8 mouse cellular contexts compared by ENCODE assay signal in genomic region chr11:18871170-18872081, GRCm38 (mm10).
A peak's percentile ranks its signal among the peaks of the same experiment; 100 is the strongest.
DNase-seq lines count a peak whose midpoint lies in the region; ATAC-seq and TF ChIP-seq lines count a peak whose summit lies in the region.

No protein-coding gene starts in this region.

- H3K9me3 ChIP-seq in embryonic facial prominence, embryonic 10.5 days, result no peaks in the 10 kb centered on the region
- no peaks in the 10 kb centered on the region for H3K9me3 ChIP-seq in hindbrain, embryonic 11.5 days (ENCODE audit: control insufficient read depth, low read length)
- no peaks in the 10 kb centered on the region for H3K9me3 ChIP-seq in liver, embryonic 14.5 days (ENCODE audit: control insufficient read depth, low read length)

- no peak for TF ChIP-seq EP300 in liver, embryonic 14.5 days (IDR thresholded peaks at IDR 0.05; ENCODE audit: low read depth)

- H3K27me3 ChIP-seq in embryonic facial prominence, embryonic 10.5 days (replicated peaks; ENCODE audit: low read depth, poor library complexity, severe bottlenecking), result peaks cover 88% of the 10 kb centered on the region
- no peaks in the 10 kb centered on the region; the same call in 1 of the 2 replicates for H3K27me3 ChIP-seq in hindbrain, embryonic 11.5 days (ENCODE audit: control insufficient read depth, insufficient read depth, low read length)
- peaks cover 65% of the 10 kb centered on the region for H3K27me3 ChIP-seq in liver, embryonic 14.5 days (ENCODE audit: control insufficient read depth, insufficient read depth, low read length)

- H3K9ac ChIP-seq in hindbrain, embryonic 11.5 days (ENCODE audit: low read depth, low read length), result peak overlapping the region; percentile 85
- H3K9ac ChIP-seq in liver, embryonic 14.5 days (replicated peaks), result no peak overlapping the region

- no peaks in the 10 kb centered on the region for H3K36me3 ChIP-seq in embryonic facial prominence, embryonic 10.5 days (replicated peaks)
- no peaks in the 10 kb centered on the region for H3K36me3 ChIP-seq in hindbrain, embryonic 11.5 days (ENCODE audit: control insufficient read depth, insufficient read depth, low read length)
- H3K36me3 ChIP-seq in liver, embryonic 14.5 days (replicated peaks; ENCODE audit: control insufficient read depth, insufficient read depth, low read depth), result no peaks in the 10 kb centered on the region

- H3K4me1 ChIP-seq in embryonic facial prominence, embryonic 10.5 days, result peaks cover 51% of the 10 kb centered on the region
- H3K4me1 ChIP-seq in hindbrain, embryonic 11.5 days (replicated peaks; ENCODE audit: control insufficient read depth, insufficient read depth, low read length), result peaks cover 15% of the 10 kb centered on the region
- no peaks in the 10 kb centered on the region for H3K4me1 ChIP-seq in liver, embryonic 14.5 days (replicated peaks; ENCODE audit: control insufficient read depth in 2 of 2, insufficient read depth in 2 of 2, low read length in 1 of 2)
- peaks cover 15% of the 10 kb centered on the region for H3K4me1 ChIP-seq in olfactory bulb, adult 2 months (ENCODE audit: control insufficient read depth, insufficient read depth, low read length)

- H3K4me3 ChIP-seq in embryonic facial prominence, embryonic 10.5 days, result peak overlapping the region; percentile 60
- peak overlapping the region; percentile 47 for H3K4me3 ChIP-seq in hindbrain, embryonic 11.5 days (ENCODE audit: low read depth, low read length)
- peak overlapping the region; percentile 11 to 27; a peak in 3 of 4 replicates for H3K4me3 ChIP-seq in liver, embryonic 14.5 days (ENCODE audit: insufficient read depth in 1 of 2, low read depth in 2 of 2, low read length in 2 of 2)
- peak overlapping the region; percentile 37 for H3K4me3 ChIP-seq in olfactory bulb, adult 2 months (ENCODE audit: insufficient read depth, low read depth, low read length)

- H3K27ac ChIP-seq in embryonic facial prominence, embryonic 10.5 days (replicated peaks), result peak overlapping the region; percentile 88
- H3K27ac ChIP-seq in hindbrain, embryonic 11.5 days (ENCODE audit: low read depth, low read length), result peak overlapping the region; percentile 93
- no peak overlapping the region for H3K27ac ChIP-seq in liver, embryonic 14.5 days
- peak overlapping the region; percentile 9 for H3K27ac ChIP-seq in olfactory bulb, adult 2 months (ENCODE audit: insufficient read depth, low read depth, low read length)

- no peak for TF ChIP-seq CTCF in liver, embryonic 14.5 days (IDR thresholded peaks at IDR 0.05; ENCODE audit: low read depth)
- no peak for TF ChIP-seq CTCF in olfactory bulb, adult 2 months (IDR thresholded peaks at IDR 0.05; ENCODE audit: insufficient read depth, low read depth, low read length)

- DNase-seq in B cell, adult 2 months, result peak; percentile 13 to 31
- peak; percentile 73 to 91 for DNase-seq in adrenal gland, adult (ENCODE audit: inconsistent age in 2 of 2, low spot score in 1 of 2)
- DNase-seq in embryonic facial prominence, embryonic 10.5 days (ENCODE audit: low spot score), result peak; percentile 71
- DNase-seq in hindbrain, embryonic 11.5 days (ENCODE audit: low spot score), result peak; percentile 73
- DNase-seq in liver, embryonic 14.5 days (ENCODE audit: low read depth in 3 of 3, low spot score in 3 of 3), result no peak
- DNase-seq in c-Kit-positive CD71-positive TER-119-positive erythroid progenitor cells, embryonic 14.5 days (ENCODE audit: low spot score), result no peak
- no peak for DNase-seq in spleen, postnatal 14 days (ENCODE audit: low spot score in 2 of 2)

- WGBS in embryonic facial prominence, embryonic 10.5 days, result under 1% methylated on average over 58 of the region's 58 CpGs
- under 1% methylated on average over 57 of the region's 58 CpGs for WGBS in hindbrain, embryonic 11.5 days
- under 1% methylated on average over 58 of the region's 58 CpGs for WGBS in liver, embryonic 14.5 days (ENCODE audit: insufficient replicate concordance)
- WGBS in olfactory bulb, adult 2 months, result 3% methylated on average over 58 of the region's 58 CpGs

- no peak for TF ChIP-seq POLR2A in olfactory bulb, adult 2 months (IDR thresholded peaks at IDR 0.05; ENCODE audit: insufficient read depth, low read depth, low read length)

- peak; percentile 51 for ATAC-seq in hindbrain, embryonic 11.5 days (ENCODE audit: low FRiP score)
- ATAC-seq in liver, embryonic 14.5 days (ENCODE audit: insufficient read depth), result no peak

- H3K4me2 ChIP-seq in hindbrain, embryonic 11.5 days (replicated peaks; ENCODE audit: low read depth, low read length), result peak overlapping the region; percentile 94
- H3K4me2 ChIP-seq in liver, embryonic 14.5 days (ENCODE audit: low read depth), result peak overlapping the region; percentile 44

Comparison
In these comparisons a context has a peak if more than half of its experiments do, and no peak if none do; other contexts are left out.
1. DNase-seq: peak in B cell, adult 2 months (2 of 2), adrenal gland, adult (2 of 2), embryonic facial prominence, embryonic 10.5 days (single experiment) and hindbrain, embryonic 11.5 days (single experiment); none in liver, embryonic 14.5 days (0 of 3), c-Kit-positive CD71-positive TER-119-positive erythroid progenitor cells, embryonic 14.5 days (single experiment) and spleen, postnatal 14 days (0 of 2).
2. Peak in every context shown above with its lines, with median percentiles within 50 percentile points of each other: H3K4me3 ChIP-seq.